Mouse (Mus musculus) adrenal gland, postnatal 10 days (tissue): Measurements from ENCODE around the gene Necap2. TPM values are rescaled to one million over a fixed set of nuclear protein-coding genes. Genes with fewer than 3 reads are reported as not detected.

Experiments
- DNase-seq: peaks from one replicate; pipeline ENCODE4 v3.0.0; 2021; ENCODE audit warnings: mixed read lengths
- total RNA-seq, 2 experiments: library from RNA; stranded (reverse); gene quantifications; 2 replicates each; pipeline ENCODE4 v1.2.3; 2021

Necap2 gene
- total RNA-seq, 2 experiments from 2014 or later, result 54.5 to 57.1 TPM

GRCm38 (mm10) chr4:141033606-141034549 is 44.3 kb downstream of the Necap2 start:
- peak; percentile 76 for DNase-seq

- peak; percentile 90 for DNase-seq
Measured at GRCm38 (mm10) chr4:141031733-141032132, 46.4 kb downstream of the Necap2 start.

GRCm38 (mm10) chr4:141030541-141031206 is 47.5 kb downstream of the Necap2 start:
- no peak for DNase-seq

- DNase-seq, result no peak
Measured at GRCm38 (mm10) chr4:141024992-141025391, 53.2 kb downstream of the Necap2 start.

GRCm38 (mm10) chr4:141024052-141024451 is 54.1 kb downstream of the Necap2 start:
- no peak for DNase-seq

GRCm38 (mm10) chr4:141021614-141021929 is 56.6 kb downstream of the Necap2 start:
- no peak for DNase-seq

GRCm38 (mm10) chr4:141020811-141021613 is 57.1 kb downstream of the Necap2 start:
- DNase-seq, result peak; percentile 64

GRCm38 (mm10) chr4:141020220-141020619 is 57.9 kb downstream of the Necap2 start:
- DNase-seq, result no peak

GRCm38 (mm10) chr4:141017657-141018436 is 60.3 kb downstream of the Necap2 start:
- no peak for DNase-seq

Other genes with a start within 250 kb of the Necap2 start
- gene Padi1, start 232.6 kb downstream of the Necap2 start, total RNA-seq, result not detected
- gene Padi2, start 172.0 kb downstream of the Necap2 start, total RNA-seq, result 1 to 10 TPM; 2.4 to 5.5 TPM
- gene Sdhb, start 117.2 kb downstream of the Necap2 start, total RNA-seq, result 100 to 1,000 TPM; 722 to 784 TPM
- 10 to 100 TPM; 31.9 to 39.9 TPM for gene Atp13a2, start 91.5 kb downstream of the Necap2 start, total RNA-seq
- gene Mfap2, start 67.9 kb downstream of the Necap2 start, total RNA-seq, result 10 to 100 TPM; 46.9 to 50.7 TPM
- 10 to 100 TPM in 1 of 2 experiments, 1 to 10 TPM in 1; 6.7 to 13.2 TPM for gene Crocc, start 17.8 kb downstream of the Necap2 start, total RNA-seq
- gene Spata21, start 10.0 kb upstream of the Necap2 start, total RNA-seq, result not detected
- gene Szrd1, start 61.4 kb upstream of the Necap2 start, total RNA-seq, result 100 to 1,000 TPM; 111 to 115 TPM
- gene Fbxo42, start 69.6 kb upstream of the Necap2 start, total RNA-seq, result 10 to 100 TPM; 16.6 to 21.2 TPM
- gene Rsg1, start 135.6 kb upstream of the Necap2 start, total RNA-seq, result 1 to 10 TPM; 1.5 to 1.7 TPM
- 10 to 100 TPM; 29.0 to 31.0 TPM for gene Arhgef19, start 161.1 kb upstream of the Necap2 start, total RNA-seq
- 10 to 100 TPM; 13.4 to 18.1 TPM for gene Epha2, start 222.9 kb upstream of the Necap2 start, total RNA-seq